Mouse (Mus musculus): ENCODE measurements around the gene Gm44973. TPM values are rescaled to one million over a fixed set of nuclear protein-coding genes. Genes with fewer than 3 reads are reported as not detected.

Gene Gm44973
- polyA plus RNA-seq, 1 experiment from 2014 or later: not detected

- H3K4me3 ChIP-seq (ENCODE audit: control insufficient read depth in 1 of 2, insufficient read depth in 1 of 2, low read depth in 1 of 2, low read length in 2 of 2): peak overlapping the region; percentile 21 to 77
- peaks cover 62% of the 10 kb centered on the region for H3K27me3 ChIP-seq (ENCODE audit: control insufficient read depth, insufficient read depth, low read length)
- H3K27ac ChIP-seq (replicated peaks in 1 of 2; ENCODE audit: control insufficient read depth in 1 of 2, insufficient read depth in 1 of 2, low read depth in 2 of 2, low read length in 2 of 2): no peak overlapping the region
- H3K36me3 ChIP-seq (ENCODE audit: control insufficient read depth, insufficient read depth, low read length): no peaks in the 10 kb centered on the region
- peak overlapping the region; percentile 94 for H3K4me2 ChIP-seq (ENCODE audit: low read length)
- 7% methylated on average over 43 of the region's 45 CpGs for WGBS
- H3K9me3 ChIP-seq (ENCODE audit: control insufficient read depth, low read length): no peaks in the 10 kb centered on the region
- H3K9ac ChIP-seq (ENCODE audit: low read length): peak overlapping the region; percentile 57; the same call in 1 of the 2 replicates
- ATAC-seq (ENCODE audit: insufficient number of reproducible peaks, insufficient read depth, low FRiP score, low read depth): no peak
- H3K4me1 ChIP-seq (ENCODE audit: control insufficient read depth in 2 of 2, insufficient read depth in 2 of 2, low read length in 2 of 2): peaks cover 10 to 38% of the 10 kb centered on the region in 2 experiments
Observed at GRCm38 (mm10) chr7:5052931-5053343, 37.6 kb downstream of the Gm44973 start.

GRCm38 (mm10) chr7:5053456-5054179, 38.3 kb downstream of the Gm44973 start:
- H3K4me1 ChIP-seq (ENCODE audit: control insufficient read depth in 2 of 2, insufficient read depth in 2 of 2, low read length in 2 of 2): peaks cover 10 to 38% of the 10 kb centered on the region in 2 experiments
- H3K9me3 ChIP-seq (ENCODE audit: control insufficient read depth, low read length): no peaks in the 10 kb centered on the region
- peak overlapping the region; percentile 57; the same call in 1 of the 2 replicates for H3K9ac ChIP-seq (ENCODE audit: low read length)
- ATAC-seq (ENCODE audit: insufficient number of reproducible peaks, insufficient read depth, low FRiP score, low read depth): no peak
- H3K36me3 ChIP-seq (ENCODE audit: control insufficient read depth, insufficient read depth, low read length): no peaks in the 10 kb centered on the region
- H3K4me2 ChIP-seq (ENCODE audit: low read length): peak overlapping the region; percentile 94
- peak overlapping the region; percentile 36 to 77 for H3K4me3 ChIP-seq (ENCODE audit: control insufficient read depth in 1 of 2, insufficient read depth in 1 of 2, low read depth in 1 of 2, low read length in 2 of 2)
- H3K27ac ChIP-seq (replicated peaks in 1 of 2; ENCODE audit: control insufficient read depth in 1 of 2, insufficient read depth in 1 of 2, low read depth in 2 of 2, low read length in 2 of 2): no peak overlapping the region
- 11% methylated on average over 32 of the region's 32 CpGs for WGBS
- H3K27me3 ChIP-seq (ENCODE audit: control insufficient read depth, insufficient read depth, low read length): peaks cover 69% of the 10 kb centered on the region

- Histone ChIP-seq H3K9ac (ENCODE audit: low read length) (peak overlapping the region; percentile 66), H3K4me1 (ENCODE audit: control insufficient read depth in 2 of 2, insufficient read depth in 2 of 2, low read length in 2 of 2) (peaks cover 10 to 36% of the 10 kb centered on the region in 2 experiments), H3K4me2 (ENCODE audit: low read length) (peak overlapping the region; percentile 62), H3K27ac (replicated peaks in 1 of 2; ENCODE audit: control insufficient read depth in 1 of 2, insufficient read depth in 1 of 2, low read depth in 2 of 2, low read length in 2 of 2) (no peak overlapping the region), H3K4me3 (ENCODE audit: control insufficient read depth in 1 of 2, insufficient read depth in 1 of 2, low read depth in 1 of 2, low read length in 2 of 2) (peak overlapping the region; percentile 38 to 41), H3K27me3 (ENCODE audit: control insufficient read depth, insufficient read depth, low read length) (peaks cover 72% of the 10 kb centered on the region), H3K9me3 (ENCODE audit: control insufficient read depth, low read length) (no peaks in the 10 kb centered on the region), H3K36me3 (ENCODE audit: control insufficient read depth, insufficient read depth, low read length) (no peaks in the 10 kb centered on the region)
- WGBS: 3% methylated on average over 49 of the region's 55 CpGs
- no peak for ATAC-seq (ENCODE audit: insufficient number of reproducible peaks, insufficient read depth, low FRiP score, low read depth)
Observed at GRCm38 (mm10) chr7:5056651-5057263, 41.5 kb downstream of the Gm44973 start.

GRCm38 (mm10) chr7:5057381-5057780, 42.1 kb downstream of the Gm44973 start:
- H3K27me3 ChIP-seq (ENCODE audit: control insufficient read depth, insufficient read depth, low read length): peaks cover 66% of the 10 kb centered on the region
- no peak overlapping the region for H3K27ac ChIP-seq (replicated peaks in 1 of 2; ENCODE audit: control insufficient read depth in 1 of 2, insufficient read depth in 1 of 2, low read depth in 2 of 2, low read length in 2 of 2)
- H3K4me1 ChIP-seq (ENCODE audit: control insufficient read depth in 2 of 2, insufficient read depth in 2 of 2, low read length in 2 of 2): peaks cover 9 to 30% of the 10 kb centered on the region in 2 experiments
- peak overlapping the region; percentile 38 to 41; a peak in 3 of 4 replicates for H3K4me3 ChIP-seq (ENCODE audit: control insufficient read depth in 1 of 2, insufficient read depth in 1 of 2, low read depth in 1 of 2, low read length in 2 of 2)
- peak overlapping the region; percentile 66; the same call in 1 of the 2 replicates for H3K9ac ChIP-seq (ENCODE audit: low read length)
- ATAC-seq (ENCODE audit: insufficient number of reproducible peaks, insufficient read depth, low FRiP score, low read depth): no peak
- no peaks in the 10 kb centered on the region for H3K9me3 ChIP-seq (ENCODE audit: control insufficient read depth, low read length)
- 31% methylated on average over 8 of the region's 8 CpGs for WGBS
- H3K36me3 ChIP-seq (ENCODE audit: control insufficient read depth, insufficient read depth, low read length): no peaks in the 10 kb centered on the region
- peak overlapping the region; percentile 62; the same call in 1 of the 2 replicates for H3K4me2 ChIP-seq (ENCODE audit: low read length)

- Histone ChIP-seq H3K36me3 (ENCODE audit: control insufficient read depth, insufficient read depth, low read length) (no peaks in the 10 kb centered on the region), H3K27me3 (ENCODE audit: control insufficient read depth, insufficient read depth, low read length) (peaks cover 61% of the 10 kb centered on the region), H3K9ac (ENCODE audit: low read length) (no peak overlapping the region), H3K4me3 (ENCODE audit: control insufficient read depth in 1 of 2, insufficient read depth in 1 of 2, low read depth in 1 of 2, low read length in 2 of 2) (no peak overlapping the region), H3K4me1 (ENCODE audit: control insufficient read depth in 2 of 2, insufficient read depth in 2 of 2, low read length in 2 of 2) (peaks cover 8 to 25% of the 10 kb centered on the region in 2 experiments; a peak in 3 of 4 replicates), H3K27ac (replicated peaks in 1 of 2; ENCODE audit: control insufficient read depth in 1 of 2, insufficient read depth in 1 of 2, low read depth in 2 of 2, low read length in 2 of 2) (no peak overlapping the region), H3K4me2 (ENCODE audit: low read length) (no peak overlapping the region), H3K9me3 (ENCODE audit: control insufficient read depth, low read length) (no peaks in the 10 kb centered on the region)
- WGBS: 32% methylated on average over 11 of the region's 11 CpGs
- no peak for ATAC-seq (ENCODE audit: insufficient number of reproducible peaks, insufficient read depth, low FRiP score, low read depth)
Observed at GRCm38 (mm10) chr7:5057804-5058203, 42.5 kb downstream of the Gm44973 start.

GRCm38 (mm10) chr7:5058631-5059030, 43.3 kb downstream of the Gm44973 start:
- no peak overlapping the region for H3K4me2 ChIP-seq (ENCODE audit: low read length)
- peaks cover 53% of the 10 kb centered on the region for H3K27me3 ChIP-seq (ENCODE audit: control insufficient read depth, insufficient read depth, low read length)
- WGBS: 68% methylated on average over 1 of the region's 1 CpGs
- H3K27ac ChIP-seq (replicated peaks in 1 of 2; ENCODE audit: control insufficient read depth in 1 of 2, insufficient read depth in 1 of 2, low read depth in 2 of 2, low read length in 2 of 2): no peak overlapping the region
- H3K4me3 ChIP-seq (ENCODE audit: control insufficient read depth in 1 of 2, insufficient read depth in 1 of 2, low read depth in 1 of 2, low read length in 2 of 2): no peak overlapping the region
- no peak overlapping the region for H3K9ac ChIP-seq (ENCODE audit: low read length)
- H3K9me3 ChIP-seq (ENCODE audit: control insufficient read depth, low read length): no peaks in the 10 kb centered on the region
- peaks cover 7 to 24% of the 10 kb centered on the region in 2 experiments; a peak in 3 of 4 replicates for H3K4me1 ChIP-seq (ENCODE audit: control insufficient read depth in 2 of 2, insufficient read depth in 2 of 2, low read length in 2 of 2)
- no peak for ATAC-seq (ENCODE audit: insufficient number of reproducible peaks, insufficient read depth, low FRiP score, low read depth)
- H3K36me3 ChIP-seq (ENCODE audit: control insufficient read depth, insufficient read depth, low read length): no peaks in the 10 kb centered on the region

GRCm38 (mm10) chr7:5059421-5059820, 44.1 kb downstream of the Gm44973 start:
- Histone ChIP-seq H3K4me2 (ENCODE audit: low read length) (peak overlapping the region; percentile 98; the same call in 1 of the 2 replicates), H3K4me1 (ENCODE audit: control insufficient read depth in 2 of 2, insufficient read depth in 2 of 2, low read length in 2 of 2) (peaks cover 5 to 26% of the 10 kb centered on the region in 2 experiments; a peak in 3 of 4 replicates), H3K27me3 (ENCODE audit: control insufficient read depth, insufficient read depth, low read length) (peaks cover 45% of the 10 kb centered on the region), H3K4me3 (ENCODE audit: control insufficient read depth in 1 of 2, insufficient read depth in 1 of 2, low read depth in 1 of 2, low read length in 2 of 2) (no peak overlapping the region), H3K27ac (replicated peaks in 1 of 2; ENCODE audit: control insufficient read depth in 1 of 2, insufficient read depth in 1 of 2, low read depth in 2 of 2, low read length in 2 of 2) (no peak overlapping the region), H3K9ac (ENCODE audit: low read length) (no peak overlapping the region), H3K9me3 (ENCODE audit: control insufficient read depth, low read length) (no peaks in the 10 kb centered on the region), H3K36me3 (ENCODE audit: control insufficient read depth, insufficient read depth, low read length) (peaks cover 4% of the 10 kb centered on the region)
- ATAC-seq (ENCODE audit: insufficient number of reproducible peaks, insufficient read depth, low FRiP score, low read depth): no peak
- WGBS: 88% methylated on average over 12 of the region's 12 CpGs
